Mouse (Mus musculus): ENCODE data around the gene Zfx. TPM values are rescaled to one million over a fixed set of nuclear protein-coding genes. Genes with fewer than 3 reads are reported as not detected.

The Zfx gene
- total and polyA plus RNA-seq, 3 experiments, result 10.0 to 21.4 (median 16.0) TPM

DNA sequence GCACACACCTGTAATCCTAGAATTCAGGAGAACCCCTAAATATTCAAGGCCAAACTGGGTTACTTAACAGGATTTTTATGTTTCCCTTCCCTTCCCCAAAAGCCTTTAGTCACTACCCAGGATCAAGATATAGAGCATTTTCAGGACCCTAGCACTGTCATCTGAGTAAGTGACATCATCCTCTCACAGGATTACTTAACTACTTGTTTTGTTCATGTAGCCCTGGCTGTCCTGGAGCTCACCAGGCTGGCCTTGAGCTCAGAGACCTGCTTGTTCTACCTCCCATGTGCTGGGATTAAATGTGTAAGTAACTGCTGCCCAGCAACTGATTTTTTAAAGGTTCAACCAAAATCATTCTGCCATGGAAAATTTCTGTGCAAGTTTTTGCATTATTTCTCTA is 20.6 kb downstream of the Zfx start:
- no peak for DNase-seq (ENCODE audit: low read depth, low spot score)
- Histone ChIP-seq H3K4me1 (ENCODE audit: control insufficient read depth in 1 of 2, insufficient read depth in 2 of 2, low read length in 2 of 2) (no peaks in the 10 kb centered on the region), H3K27ac (ENCODE audit: control insufficient read depth, low read depth, low read length) (no peak overlapping the region), H3K27me3 (ENCODE audit: control insufficient read depth in 1 of 2, insufficient read depth in 2 of 2, low read length in 2 of 2) (no peaks in the 10 kb centered on the region), H3K9ac (ENCODE audit: control insufficient read depth, low read depth, low read length, poor library complexity, severe bottlenecking) (no peak overlapping the region), H3K4me3 (ENCODE audit: control insufficient read depth in 1 of 2, insufficient read depth in 1 of 2, low read depth in 2 of 2, low read length in 2 of 2) (no peak overlapping the region), H3K9me3 (replicated peaks; ENCODE audit: insufficient read depth, low read length) (no peaks in the 10 kb centered on the region), H3K36me3 (ENCODE audit: control insufficient read depth in 1 of 2, insufficient read depth in 2 of 2, low read length in 2 of 2) (peaks cover 3 to 4% of the 10 kb centered on the region in 2 experiments; a peak in 2 of 4 replicates), H3K79me2 (ENCODE audit: control insufficient read depth, insufficient read depth, low read length, poor library complexity) (peaks cover 15% of the 10 kb centered on the region)
- TF ChIP-seq MAX (IDR thresholded peaks at IDR 0.05; ENCODE audit: low read length), result no peak
- no peak for TF ChIP-seq USF2 (IDR thresholded peaks at IDR 0.05; ENCODE audit: borderline replicate concordance in 1 of 2, insufficient read depth in 1 of 2, low read depth in 1 of 2, low read length in 2 of 2)
- no peak for TF ChIP-seq SIN3A (IDR thresholded peaks at IDR 0.05; ENCODE audit: low read length)
- TF ChIP-seq POLR2AphosphoS5 (IDR thresholded peaks at IDR 0.05; ENCODE audit: borderline replicate concordance, low read depth, low read length), result no peak
- no peak for TF ChIP-seq MYB (IDR thresholded peaks at IDR 0.05; ENCODE audit: low read depth, low read length)
- no peak for TF ChIP-seq MXI1 (IDR thresholded peaks at IDR 0.05; ENCODE audit: low read depth, low read length)
- no peak for TF ChIP-seq ZNF384 (IDR thresholded peaks at IDR 0.05; ENCODE audit: low read depth, low read length)
- TF ChIP-seq GABPA (IDR thresholded peaks at IDR 0.05; ENCODE audit: low read depth, low read length), result no peak
- TF ChIP-seq HCFC1 (IDR thresholded peaks at IDR 0.05; ENCODE audit: low read depth, low read length), result no peak
- no peak for TF ChIP-seq CTCF (IDR thresholded peaks at IDR 0.05 in 2 of 3, conservative IDR thresholded peaks at IDR 0.05 in 1 of 3; ENCODE audit: control insufficient read depth in 1 of 3, insufficient read depth in 1 of 3, low read depth in 2 of 3, low read length in 3 of 3, poor library complexity in 1 of 3, severe bottlenecking in 1 of 3)
- TF ChIP-seq ELF1 (IDR thresholded peaks at IDR 0.05; ENCODE audit: low read depth, low read length), result no peak
- TF ChIP-seq EP300 (IDR thresholded peaks at IDR 0.05; ENCODE audit: low read depth in 1 of 2, low read length in 2 of 2), result no peak
- no peak for TF ChIP-seq POLR2AphosphoS2 (IDR thresholded peaks at IDR 0.05; ENCODE audit: low read length)
- TF ChIP-seq CHD2 (IDR thresholded peaks at IDR 0.05; ENCODE audit: low read length), result no peak
- no peak for TF ChIP-seq BHLHE40 (IDR thresholded peaks at IDR 0.05; ENCODE audit: borderline replicate concordance, low read depth, low read length)
- no peak for TF ChIP-seq TAL1 (IDR thresholded peaks at IDR 0.05; ENCODE audit: low read length)

DNA sequence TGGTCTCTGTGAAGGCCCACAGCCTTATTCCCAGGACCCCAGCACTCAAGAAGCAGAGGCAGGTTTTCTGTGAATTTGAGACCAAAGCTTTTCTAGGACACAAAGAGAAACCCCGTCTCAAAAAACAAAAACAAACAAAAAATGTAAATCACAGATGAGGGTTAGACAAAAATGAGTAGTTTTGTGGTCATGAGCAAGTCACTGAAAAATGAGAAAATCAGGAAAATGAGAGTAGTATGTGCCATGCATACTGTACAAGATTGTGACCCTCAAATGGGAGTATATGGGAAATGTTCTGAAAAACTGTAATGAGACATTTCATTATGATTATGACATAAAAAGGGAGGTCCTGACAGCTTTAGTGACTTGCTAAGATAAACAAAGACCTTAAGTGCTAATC is 22.9 kb downstream of the Zfx start:
- Histone ChIP-seq H3K27ac (ENCODE audit: control insufficient read depth, low read depth, low read length) (no peak overlapping the region), H3K9me3 (replicated peaks; ENCODE audit: insufficient read depth, low read length) (no peaks in the 10 kb centered on the region), H3K9ac (ENCODE audit: control insufficient read depth, low read depth, low read length, poor library complexity, severe bottlenecking) (no peak overlapping the region), H3K27me3 (ENCODE audit: control insufficient read depth in 1 of 2, insufficient read depth in 2 of 2, low read length in 2 of 2) (no peaks in the 10 kb centered on the region), H3K4me3 (ENCODE audit: control insufficient read depth in 1 of 2, insufficient read depth in 1 of 2, low read depth in 2 of 2, low read length in 2 of 2) (no peak overlapping the region), H3K79me2 (ENCODE audit: control insufficient read depth, insufficient read depth, low read length, poor library complexity) (peaks cover 9% of the 10 kb centered on the region), H3K4me1 (ENCODE audit: control insufficient read depth in 1 of 2, insufficient read depth in 2 of 2, low read length in 2 of 2) (no peaks in the 10 kb centered on the region), H3K36me3 (ENCODE audit: control insufficient read depth in 1 of 2, insufficient read depth in 2 of 2, low read length in 2 of 2) (peaks cover 0 to 4% of the 10 kb centered on the region in 2 experiments; a peak in 2 of 4 replicates)
- no peak for TF ChIP-seq SMC3 (IDR thresholded peaks at IDR 0.05; ENCODE audit: low read depth, low read length)
- no peak for DNase-seq (ENCODE audit: low read depth, low spot score)

All from MEL (cell line).